Mouse (Mus musculus) midbrain, postnatal 0 days (tissue): ENCODE results near the gene Smndc1. TPM values are rescaled to one million over a fixed set of nuclear protein-coding genes. Genes with fewer than 3 reads are reported as not detected.

Source experiments
- ATAC-seq: fragments of 200-750 bp; cut with Nextera tagmentation; 2 replicates; pipeline ENCODE4 v1.8.0; 2017; ENCODE audit warnings: moderate number of reproducible peaks, mild to moderate bottlenecking, moderate TSS enrichment, moderate library complexity; ENCODE audit not compliant: low FRiP score
- DNase-seq: peaks from one replicate; pipeline ENCODE4 v3.0.0-alpha.2; 2015; ENCODE audit warnings: low spot score
- H3K27ac ChIP-seq: fragments of 300-500 bp; sonication (generic); 2 replicates; pipeline ENCODE4 v1.5.1; 2014; ENCODE audit warnings: low read depth, mild to moderate bottlenecking, low read length, mixed read lengths
- H3K27me3 ChIP-seq: fragments of 300-500 bp; sonication (generic); 2 replicates; pipeline ENCODE4 v1.6.1; 2014; ENCODE audit warnings: low read length, control low read depth, mixed read lengths; ENCODE audit not compliant: insufficient read depth
- H3K36me3 ChIP-seq: fragments of 300-500 bp; sonication (generic); 2 replicates; pipeline ENCODE4 v1.6.1; 2014; ENCODE audit warnings: low read length, control low read depth, mixed read lengths; ENCODE audit not compliant: insufficient read depth
- H3K4me1 ChIP-seq: fragments of 300-500 bp; sonication (generic); 2 replicates; pipeline ENCODE4 v1.6.1; 2014; ENCODE audit warnings: mild to moderate bottlenecking, control low read depth, antibody characterized with exemption, low read length, mixed read lengths; ENCODE audit not compliant: insufficient read depth
- H3K4me2 ChIP-seq: fragments of 300-500 bp; sonication (generic); 2 replicates; pipeline ENCODE4 v1.6.1; 2014; ENCODE audit warnings: low read depth, mild to moderate bottlenecking, low read length, mixed read lengths; ENCODE audit not compliant: poor library complexity, severe bottlenecking
- H3K4me3 ChIP-seq: fragments of 300-500 bp; sonication (generic); 2 replicates; pipeline ENCODE4 v1.5.1; 2014; ENCODE audit warnings: low read depth, mild to moderate bottlenecking, low read length, moderate library complexity
- H3K9ac ChIP-seq: fragments of 300-500 bp; sonication (generic); replicated peaks from 2 replicates; pipeline ENCODE4 v1.6.1; 2014; ENCODE audit warnings: mild to moderate bottlenecking, low read length, moderate library complexity, mixed read lengths; ENCODE audit not compliant: poor library complexity, severe bottlenecking
- H3K9me3 ChIP-seq: fragments of 300-500 bp; sonication (generic); 2 replicates; pipeline ENCODE4 v1.6.1; 2016; ENCODE audit warnings: low read length, control low read depth
- CTCF ChIP-seq: IDR thresholded peaks from 2 replicates; pipeline ENCODE4 v1.5.1; 2016; ENCODE audit warnings: antibody characterized with exemption, mild to moderate bottlenecking
- WGBS: fragments of 180-500 bp; shearing (Covaris S2); extraction: QIAGEN DNeasy Blood & Tissue Kit; methylation state at CpG from one replicate; pipeline ENCODE4 v1.1.7; 2014; 5-methylcytosine and 5-hydroxymethylcytosine counted together
- polyA plus RNA-seq: library from polyadenylated mRNA; unstranded; fragments of >200 nt; fragmentation: Nextera tagmentation; extraction: Ambion mirVana; gene quantifications from 2 replicates; pipeline ENCODE4 v1.2.1, GENCODE M21; 2015
- total RNA-seq: library from RNA; depleted of rRNA; stranded (reverse); fragments of >200 nt; gene quantifications from 2 replicates; pipeline ENCODE4 v1.2.3, GENCODE M21; 2014

The Smndc1 gene
- total and polyA plus RNA-seq, 2 experiments from 2014 or later = 8.9 to 35.0 TPM

GRCm38 (mm10) chr19:53430356-53430755 is 40.0 kb upstream of the Smndc1 start:
- WGBS = 35% methylated on average over 9 of the region's 9 CpGs

GRCm38 (mm10) chr19:53427817-53428216 is 37.4 kb upstream of the Smndc1 start:
- WGBS = 54% methylated on average over 8 of the region's 8 CpGs
- DNase-seq (peak; percentile 49), ATAC-seq (no peak)
- Histone ChIP-seq H3K4me2 (no peak overlapping the region), H3K27ac (no peak overlapping the region), H3K36me3 (no peaks in the 10 kb centered on the region), H3K27me3 (0 out of 2 replicates have a peak, but pooled peaks cover 4% of the 10 kb centered on the region), H3K4me1 (peaks cover 9% of the 10 kb centered on the region; the same call in 1 of the 2 replicates), H3K4me3 (no peak overlapping the region), H3K9me3 (no peaks in the 10 kb centered on the region), H3K9ac (no peak overlapping the region)
- TF ChIP-seq CTCF = no peak

More at GRCm38 (mm10) chr19:53430356-53430755, 40.0 kb upstream of the Smndc1 start:
- Histone ChIP-seq H3K36me3 (no peaks in the 10 kb centered on the region), H3K4me3 (no peak overlapping the region), H3K4me2 (no peak overlapping the region), H3K4me1 (peaks cover 9% of the 10 kb centered on the region; the same call in 1 of the 2 replicates), H3K27me3 (no peaks in the 10 kb centered on the region), H3K9me3 (no peaks in the 10 kb centered on the region), H3K27ac (no peak overlapping the region), H3K9ac (no peak overlapping the region)
- DNase-seq (peak; percentile 64), ATAC-seq (peak; percentile 72)
- TF ChIP-seq CTCF = no peak

GRCm38 (mm10) chr19:53427346-53427745 is 37.0 kb upstream of the Smndc1 start:
- no peak overlapping the region for H3K4me3 ChIP-seq
- H3K4me1 ChIP-seq = peaks cover 9% of the 10 kb centered on the region; the same call in 1 of the 2 replicates
- no peaks in the 10 kb centered on the region for H3K9me3 ChIP-seq
- DNase-seq = peak; percentile 43
- WGBS = 59% methylated on average over 7 of the region's 7 CpGs
- TF ChIP-seq CTCF = no peak
- no peak overlapping the region for H3K4me2 ChIP-seq
- H3K27ac ChIP-seq = no peak overlapping the region
- ATAC-seq = no peak
- no peak overlapping the region for H3K9ac ChIP-seq
- no peaks in the 10 kb centered on the region for H3K36me3 ChIP-seq
- H3K27me3 ChIP-seq = 0 out of 2 replicates have a peak, but pooled peaks cover 4% of the 10 kb centered on the region

- Histone ChIP-seq H3K9ac (no peak overlapping the region), H3K4me2 (no peak overlapping the region), H3K36me3 (no peaks in the 10 kb centered on the region), H3K4me3 (no peak overlapping the region), H3K4me1 (peaks cover 8% of the 10 kb centered on the region; the same call in 1 of the 2 replicates), H3K9me3 (no peaks in the 10 kb centered on the region), H3K27ac (no peak overlapping the region), H3K27me3 (0 out of 2 replicates have a peak, but pooled peaks cover 4% of the 10 kb centered on the region)
- ATAC-seq (no peak), DNase-seq (no peak)
- TF ChIP-seq CTCF = no peak
- 86% methylated on average over 8 of the region's 8 CpGs for WGBS
Measured at GRCm38 (mm10) chr19:53425824-53426223, 35.4 kb upstream of the Smndc1 start.

GRCm38 (mm10) chr19:53424629-53425028 is 34.3 kb upstream of the Smndc1 start:
- Histone ChIP-seq H3K9ac (no peak overlapping the region), H3K27ac (no peak overlapping the region), H3K36me3 (no peaks in the 10 kb centered on the region), H3K4me1 (0 out of 2 replicates have a peak, but pooled peaks cover 3% of the 10 kb centered on the region), H3K4me3 (no peak overlapping the region), H3K4me2 (no peak overlapping the region), H3K9me3 (no peaks in the 10 kb centered on the region), H3K27me3 (0 out of 2 replicates have a peak, but pooled peaks cover 4% of the 10 kb centered on the region)
- ATAC-seq (no peak), DNase-seq (no peak)
- no peak for TF ChIP-seq CTCF
- 71% methylated on average over 18 of the region's 18 CpGs for WGBS

GRCm38 (mm10) chr19:53423816-53424465 is 33.6 kb upstream of the Smndc1 start:
- H3K9me3 ChIP-seq = no peaks in the 10 kb centered on the region
- 0 out of 2 replicates have a peak, but pooled peaks cover 4% of the 10 kb centered on the region for H3K27me3 ChIP-seq
- H3K4me1 ChIP-seq = 0 out of 2 replicates have a peak, but pooled peaks cover 3% of the 10 kb centered on the region
- no peak overlapping the region for H3K27ac ChIP-seq
- no peak overlapping the region for H3K4me3 ChIP-seq
- H3K36me3 ChIP-seq = no peaks in the 10 kb centered on the region
- WGBS = 64% methylated on average over 17 of the region's 17 CpGs
- DNase-seq (no peak), ATAC-seq (no peak)
- TF ChIP-seq CTCF = no peak
- H3K9ac ChIP-seq = no peak overlapping the region
- H3K4me2 ChIP-seq = no peak overlapping the region
